Mouse (Mus musculus): ENCODE data around the gene Arsa. TPM values are rescaled to one million over a fixed set of nuclear protein-coding genes. Genes with fewer than 3 reads are reported as not detected.
"Not testable (repeated sequence)": the region's sequence is repeated elsewhere in the genome, so short reads cannot be mapped to it uniquely, and the experiment has no call there.

The Arsa gene
- polyA plus RNA-seq, 1 experiment, result 221 TPM

- Histone ChIP-seq H3K27me3 (ENCODE audit: control insufficient read depth, insufficient read depth, low read length) (no peaks in the 10 kb centered on the region), H3K4me1 (ENCODE audit: control insufficient read depth, insufficient read depth, low read length) (peaks cover 4% of the 10 kb centered on the region), H3K4me3 (ENCODE audit: control insufficient read depth, low read depth, low read length) (no peak overlapping the region), H3K27ac (ENCODE audit: control insufficient read depth, insufficient read depth, low read depth, low read length) (no peak overlapping the region), H3K36me3 (ENCODE audit: control insufficient read depth, insufficient read depth, low read length) (no peaks in the 10 kb centered on the region)
- no peak for TF ChIP-seq CTCF (IDR thresholded peaks at IDR 0.05; ENCODE audit: control insufficient read depth, insufficient read depth, insufficient replicate concordance, low read depth, low read length)
- TF ChIP-seq POLR2A (IDR thresholded peaks at IDR 0.05; ENCODE audit: control insufficient read depth, low read depth, low read length), result no peak
Measured at GRCm38 (mm10) chr15:89432946-89433345, 44.3 kb downstream of the Arsa start.

GRCm38 (mm10) chr15:89431806-89432205 is 45.4 kb downstream of the Arsa start:
- Histone ChIP-seq H3K27ac (ENCODE audit: control insufficient read depth, insufficient read depth, low read depth, low read length) (no peak overlapping the region), H3K36me3 (ENCODE audit: control insufficient read depth, insufficient read depth, low read length) (no peaks in the 10 kb centered on the region), H3K4me3 (ENCODE audit: control insufficient read depth, low read depth, low read length) (no peak overlapping the region), H3K4me1 (ENCODE audit: control insufficient read depth, insufficient read depth, low read length) (peaks cover 4% of the 10 kb centered on the region), H3K27me3 (ENCODE audit: control insufficient read depth, insufficient read depth, low read length) (no peaks in the 10 kb centered on the region)
- TF ChIP-seq POLR2A (IDR thresholded peaks at IDR 0.05; ENCODE audit: control insufficient read depth, low read depth, low read length) (no peak), CTCF (IDR thresholded peaks at IDR 0.05; ENCODE audit: control insufficient read depth, insufficient read depth, insufficient replicate concordance, low read depth, low read length) (no peak)

- Histone ChIP-seq H3K4me3 (ENCODE audit: control insufficient read depth, low read depth, low read length) (peak overlapping the region; percentile 47), H3K36me3 (ENCODE audit: control insufficient read depth, insufficient read depth, low read length) (no peaks in the 10 kb centered on the region), H3K4me1 (ENCODE audit: control insufficient read depth, insufficient read depth, low read length) (peaks cover 6% of the 10 kb centered on the region), H3K27ac (ENCODE audit: control insufficient read depth, insufficient read depth, low read depth, low read length) (no peak overlapping the region; the same call in 1 of the 2 replicates), H3K27me3 (ENCODE audit: control insufficient read depth, insufficient read depth, low read length) (no peaks in the 10 kb centered on the region)
- TF ChIP-seq POLR2A (IDR thresholded peaks at IDR 0.05; ENCODE audit: control insufficient read depth, low read depth, low read length) (no peak), CTCF (IDR thresholded peaks at IDR 0.05; ENCODE audit: control insufficient read depth, insufficient read depth, insufficient replicate concordance, low read depth, low read length) (no peak)
Measured at GRCm38 (mm10) chr15:89431271-89431670, 46.0 kb downstream of the Arsa start.

GRCm38 (mm10) chr15:89430771-89431170 is 46.5 kb downstream of the Arsa start:
- peak overlapping the region; percentile 47 for H3K4me3 ChIP-seq (ENCODE audit: control insufficient read depth, low read depth, low read length)
- H3K27ac ChIP-seq (ENCODE audit: control insufficient read depth, insufficient read depth, low read depth, low read length); H3K36me3 ChIP-seq (ENCODE audit: control insufficient read depth, insufficient read depth, low read length); H3K27me3 ChIP-seq (ENCODE audit: control insufficient read depth, insufficient read depth, low read length): not testable (repeated sequence)
- peaks cover 10% of the 10 kb centered on the region for H3K4me1 ChIP-seq (ENCODE audit: control insufficient read depth, insufficient read depth, low read length)

- peaks cover 14% of the 10 kb centered on the region for H3K4me1 ChIP-seq (ENCODE audit: control insufficient read depth, insufficient read depth, low read length)
- H3K4me3 ChIP-seq (ENCODE audit: control insufficient read depth, low read depth, low read length), result peak overlapping the region; percentile 95
- H3K36me3 ChIP-seq (ENCODE audit: control insufficient read depth, insufficient read depth, low read length), result no peaks in the 10 kb centered on the region
- TF ChIP-seq CTCF (IDR thresholded peaks at IDR 0.05; ENCODE audit: control insufficient read depth, insufficient read depth, insufficient replicate concordance, low read depth, low read length), result no peak
- no peak for TF ChIP-seq POLR2A (IDR thresholded peaks at IDR 0.05; ENCODE audit: control insufficient read depth, low read depth, low read length)
- H3K27ac ChIP-seq (ENCODE audit: control insufficient read depth, insufficient read depth, low read depth, low read length), result peak overlapping the region; percentile 96
- H3K27me3 ChIP-seq (ENCODE audit: control insufficient read depth, insufficient read depth, low read length), result no peaks in the 10 kb centered on the region
Measured at GRCm38 (mm10) chr15:89430341-89430740, 46.9 kb downstream of the Arsa start.

GRCm38 (mm10) chr15:89429352-89430221 is 47.6 kb downstream of the Arsa start, which contains the start of the genes C730034F03Rik, Gm44502 and Chkb:
Gene C730034F03Rik, plus strand, starts transcription at chr15:89429589.
Gene Gm44502, minus strand, starts transcription at chr15:89429696.
Gene Chkb, minus strand, starts transcription at chr15:89429908.
- peak within 1 kb of the TSS; percentile 95 for H3K4me3 ChIP-seq (ENCODE audit: control insufficient read depth, low read depth, low read length)
- H3K27me3 ChIP-seq (ENCODE audit: control insufficient read depth, insufficient read depth, low read length), result no peaks in the 10 kb centered on the region
- peaks cover 19% of the 10 kb centered on the region for H3K4me1 ChIP-seq (ENCODE audit: control insufficient read depth, insufficient read depth, low read length)
- peak within 1 kb of the TSS; percentile 96 for H3K27ac ChIP-seq (ENCODE audit: control insufficient read depth, insufficient read depth, low read depth, low read length)
- TF ChIP-seq CTCF (IDR thresholded peaks at IDR 0.05; ENCODE audit: control insufficient read depth, insufficient read depth, insufficient replicate concordance, low read depth, low read length) (no peak), POLR2A (IDR thresholded peaks at IDR 0.05; ENCODE audit: control insufficient read depth, low read depth, low read length) (peak; percentile 75)
- no peaks in the 10 kb centered on the region; the same call in 1 of the 2 replicates for H3K36me3 ChIP-seq (ENCODE audit: control insufficient read depth, insufficient read depth, low read length)

GRCm38 (mm10) chr15:89428821-89429351 is 48.3 kb downstream of the Arsa start:
- no peak for TF ChIP-seq POLR2A (IDR thresholded peaks at IDR 0.05; ENCODE audit: control insufficient read depth, low read depth, low read length)
- TF ChIP-seq CTCF (IDR thresholded peaks at IDR 0.05; ENCODE audit: control insufficient read depth, insufficient read depth, insufficient replicate concordance, low read depth, low read length), result no peak
- Histone ChIP-seq H3K27ac (ENCODE audit: control insufficient read depth, insufficient read depth, low read depth, low read length) (peak overlapping the region; percentile 46; the same call in 1 of the 2 replicates), H3K4me1 (ENCODE audit: control insufficient read depth, insufficient read depth, low read length) (peaks cover 21% of the 10 kb centered on the region), H3K27me3 (ENCODE audit: control insufficient read depth, insufficient read depth, low read length) (no peaks in the 10 kb centered on the region), H3K4me3 (ENCODE audit: control insufficient read depth, low read depth, low read length) (peak overlapping the region; percentile 95), H3K36me3 (ENCODE audit: control insufficient read depth, insufficient read depth, low read length) (no peaks in the 10 kb centered on the region; the same call in 1 of the 2 replicates)
